Mouse (Mus musculus) erythroblast, embryonic 14.5 days (primary cell): ENCODE measurements around the gene Psmb3. TPM values are rescaled to one million over a fixed set of nuclear protein-coding genes. Genes with fewer than 3 reads are reported as not detected.
"Not testable (repeated sequence)": the region's sequence is repeated elsewhere in the genome, so short reads cannot be mapped to it uniquely, and the experiment has no call there.

Experiments
- H3K27me3 ChIP-seq: 2 replicates; pipeline ENCODE4 v1.6.1; 2012; ENCODE audit warnings: inconsistent platforms; ENCODE audit not compliant: control insufficient read depth
- H3K36me3 ChIP-seq: 2 replicates; pipeline ENCODE4 v1.6.1; 2012; ENCODE audit warnings: mild to moderate bottlenecking, inconsistent platforms; ENCODE audit not compliant: control insufficient read depth
- H3K4me1 ChIP-seq: 2 replicates; pipeline ENCODE4 v1.6.1; 2012; ENCODE audit warnings: inconsistent platforms; ENCODE audit not compliant: control insufficient read depth
- H3K4me3 ChIP-seq: replicated peaks from 2 replicates; pipeline ENCODE3; 2012; ENCODE audit warnings: moderate library complexity, mild to moderate bottlenecking, inconsistent platforms
- H3K9me3 ChIP-seq: 2 replicates; pipeline ENCODE4 v1.6.1; 2012; ENCODE audit warnings: low read length, inconsistent platforms, mixed read lengths; ENCODE audit not compliant: control insufficient read depth
- GATA1 ChIP-seq: IDR thresholded peaks from 2 replicates; pipeline ENCODE4 v1.6.1; 2012; ENCODE audit warnings: low read length, inconsistent platforms, mixed read lengths
- TAL1 ChIP-seq: IDR thresholded peaks from 3 replicates; pipeline ENCODE4 v1.6.1; 2012; ENCODE audit warnings: low read length, inconsistent platforms, mixed read lengths
- polyA plus RNA-seq: library from polyadenylated mRNA; stranded (reverse); fragments of >175 nt; gene quantifications from 2 replicates; pipeline ENCODE4 v1.2.3, GENCODE M21; 2012

Gene Psmb3
- 2.3 and 8.3 TPM in 2 replicates for polyA plus RNA-seq

- Histone ChIP-seq H3K4me1 (peaks cover 68% of the 10 kb centered on the region), H3K9me3 (peaks cover 7% of the 10 kb centered on the region; the same call in 1 of the 2 replicates), H3K36me3 (peaks cover 31% of the 10 kb centered on the region), H3K27me3 (peaks cover 48% of the 10 kb centered on the region), H3K4me3 (peak within 1 kb of the TSS; percentile 78)
- TF ChIP-seq TAL1, result no peak
- no peak for TF ChIP-seq GATA1
Observed at GRCm38 (mm10) chr11:97703039-97703826, at the start of gene Psmb3. Gene Psmb3, plus strand, starts transcription at chr11:97703399.

- Histone ChIP-seq H3K27me3 (peaks cover 14% of the 10 kb centered on the region), H3K4me3 (no peak overlapping the region), H3K9me3 (peaks cover 3% of the 10 kb centered on the region; the same call in 1 of the 2 replicates), H3K36me3 (no peaks in the 10 kb centered on the region), H3K4me1 (no peaks in the 10 kb centered on the region)
- no peak for TF ChIP-seq TAL1
- TF ChIP-seq GATA1, result no peak
Observed at GRCm38 (mm10) chr11:97654210-97654609, 49.0 kb upstream of the Psmb3 start.

GRCm38 (mm10) chr11:97656269-97656971 is 46.8 kb upstream of the Psmb3 start:
- Histone ChIP-seq H3K27me3 (peaks cover 36% of the 10 kb centered on the region), H3K4me1 (peaks cover 14% of the 10 kb centered on the region), H3K4me3 (no peak overlapping the region), H3K36me3 (no peaks in the 10 kb centered on the region), H3K9me3 (peaks cover 3% of the 10 kb centered on the region; the same call in 1 of the 2 replicates)
- TF ChIP-seq TAL1, result no peak
- no peak for TF ChIP-seq GATA1

- H3K4me1 ChIP-seq, result peaks cover 14% of the 10 kb centered on the region
- peaks cover 7% of the 10 kb centered on the region; the same call in 1 of the 2 replicates for H3K9me3 ChIP-seq
- H3K27me3 ChIP-seq, result peaks cover 46% of the 10 kb centered on the region
- TF ChIP-seq GATA1 (no peak), TAL1 (no peak)
- H3K36me3 ChIP-seq, result no peaks in the 10 kb centered on the region
- no peak overlapping the region for H3K4me3 ChIP-seq
Observed at GRCm38 (mm10) chr11:97657184-97657945, 45.8 kb upstream of the Psmb3 start.

GRCm38 (mm10) chr11:97657967-97658366 is 45.2 kb upstream of the Psmb3 start:
- H3K4me1 ChIP-seq, result peaks cover 14% of the 10 kb centered on the region
- H3K9me3 ChIP-seq, H3K4me3 ChIP-seq, H3K36me3 ChIP-seq: not testable (repeated sequence)
- peaks cover 52% of the 10 kb centered on the region for H3K27me3 ChIP-seq

GRCm38 (mm10) chr11:97658751-97659266 is 44.4 kb upstream of the Psmb3 start:
- Histone ChIP-seq H3K27me3 (peaks cover 60% of the 10 kb centered on the region), H3K9me3 (peaks cover 4% of the 10 kb centered on the region; the same call in 1 of the 2 replicates), H3K36me3 (no peaks in the 10 kb centered on the region), H3K4me3 (no peak overlapping the region), H3K4me1 (peaks cover 14% of the 10 kb centered on the region)
- TF ChIP-seq TAL1 (no peak), GATA1 (no peak)

GRCm38 (mm10) chr11:97659267-97659989 is 43.8 kb upstream of the Psmb3 start:
- H3K4me1 ChIP-seq, result peaks cover 14% of the 10 kb centered on the region
- H3K27me3 ChIP-seq, result peaks cover 66% of the 10 kb centered on the region
- no peak for TF ChIP-seq TAL1
- TF ChIP-seq GATA1, result no peak
- H3K9me3 ChIP-seq, result peaks cover 4% of the 10 kb centered on the region; the same call in 1 of the 2 replicates
- no peaks in the 10 kb centered on the region for H3K36me3 ChIP-seq
- peak overlapping the region; percentile 62 for H3K4me3 ChIP-seq

- peaks cover 4% of the 10 kb centered on the region; the same call in 1 of the 2 replicates for H3K9me3 ChIP-seq
- H3K4me3 ChIP-seq, result peak overlapping the region; percentile 62
- H3K36me3 ChIP-seq, result no peaks in the 10 kb centered on the region
- TF ChIP-seq TAL1, result no peak
- TF ChIP-seq GATA1, result no peak
- peaks cover 14% of the 10 kb centered on the region for H3K4me1 ChIP-seq
- H3K27me3 ChIP-seq, result peaks cover 74% of the 10 kb centered on the region
Observed at GRCm38 (mm10) chr11:97659990-97660714, 43.0 kb upstream of the Psmb3 start.
